Mouse (Mus musculus): ENCODE data around the gene Mrpl37. TPM values are rescaled to one million over a fixed set of nuclear protein-coding genes. Genes with fewer than 3 reads are reported as not detected.

Gene Mrpl37
- polyA plus RNA-seq, 1 experiment: 99.5 TPM

DNA sequence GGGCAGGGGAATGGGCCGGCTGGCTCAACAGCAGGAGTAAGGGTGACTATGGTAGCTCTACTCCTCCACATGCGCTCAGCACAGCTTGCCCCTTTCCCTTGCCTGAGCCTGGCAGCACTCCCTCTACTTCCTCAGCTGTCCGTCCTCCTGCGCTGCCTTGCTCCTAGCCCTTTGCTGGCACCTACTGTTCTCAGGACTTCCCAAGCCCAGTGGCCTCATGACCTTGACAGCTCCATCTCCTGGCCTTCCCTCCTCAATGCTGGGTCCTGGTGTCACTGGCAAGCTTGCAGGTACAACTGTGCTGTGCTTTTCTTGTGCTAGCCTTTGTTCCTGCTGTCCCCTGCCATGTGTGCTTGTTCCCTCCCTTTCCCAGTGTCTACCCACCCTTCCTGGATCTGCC, 16.5 kb upstream of the Mrpl37 start:
- no peak overlapping the region for H3K27ac ChIP-seq (ENCODE audit: insufficient read depth, low read length)
- no peaks in the 10 kb centered on the region for H3K27me3 ChIP-seq (ENCODE audit: control insufficient read depth, insufficient read depth, low read length)
- TF ChIP-seq POLR2A (IDR thresholded peaks at IDR 0.05; ENCODE audit: borderline replicate concordance, insufficient read depth, low read length) (no peak), CTCF (IDR thresholded peaks at IDR 0.05; ENCODE audit: borderline replicate concordance, insufficient read depth, low read depth, low read length) (no peak)
- DNase-seq: no peak
- H3K4me3 ChIP-seq (replicated peaks; ENCODE audit: insufficient read depth, low read depth, low read length): no peak overlapping the region
- 63% methylated on average over 4 of the region's 4 CpGs for WGBS
- H3K4me1 ChIP-seq (ENCODE audit: control insufficient read depth, insufficient read depth, low read length): no peaks in the 10 kb centered on the region

DNA sequence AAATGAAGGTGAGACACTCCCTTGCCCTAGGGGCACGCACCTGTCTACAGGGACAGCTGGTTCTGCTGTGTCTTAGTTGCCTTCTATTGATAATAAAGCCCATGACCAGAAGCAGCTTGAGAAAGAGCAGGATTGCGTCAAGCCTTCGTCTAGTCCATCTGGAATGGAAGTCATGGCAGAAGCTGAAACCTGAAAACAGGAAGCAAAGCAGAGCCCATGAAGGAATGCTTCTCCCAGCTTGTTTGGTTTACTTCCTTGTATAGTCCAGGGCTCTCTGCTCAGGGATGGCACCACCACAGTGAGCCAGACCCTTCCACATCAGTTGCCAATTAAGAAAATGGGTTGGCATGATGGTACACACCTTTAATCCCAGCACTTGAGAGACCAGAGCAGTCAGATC, 15.5 kb upstream of the Mrpl37 start:
- no peak for DNase-seq
- Histone ChIP-seq H3K4me1 (ENCODE audit: control insufficient read depth, insufficient read depth, low read length) (no peaks in the 10 kb centered on the region), H3K27ac (ENCODE audit: insufficient read depth, low read length) (no peak overlapping the region), H3K27me3 (ENCODE audit: control insufficient read depth, insufficient read depth, low read length) (no peaks in the 10 kb centered on the region), H3K4me3 (replicated peaks; ENCODE audit: insufficient read depth, low read depth, low read length) (no peak overlapping the region)
- WGBS: 88% methylated on average over 3 of the region's 3 CpGs
- TF ChIP-seq POLR2A (IDR thresholded peaks at IDR 0.05; ENCODE audit: borderline replicate concordance, insufficient read depth, low read length) (no peak), CTCF (IDR thresholded peaks at IDR 0.05; ENCODE audit: borderline replicate concordance, insufficient read depth, low read depth, low read length) (no peak)

DNA sequence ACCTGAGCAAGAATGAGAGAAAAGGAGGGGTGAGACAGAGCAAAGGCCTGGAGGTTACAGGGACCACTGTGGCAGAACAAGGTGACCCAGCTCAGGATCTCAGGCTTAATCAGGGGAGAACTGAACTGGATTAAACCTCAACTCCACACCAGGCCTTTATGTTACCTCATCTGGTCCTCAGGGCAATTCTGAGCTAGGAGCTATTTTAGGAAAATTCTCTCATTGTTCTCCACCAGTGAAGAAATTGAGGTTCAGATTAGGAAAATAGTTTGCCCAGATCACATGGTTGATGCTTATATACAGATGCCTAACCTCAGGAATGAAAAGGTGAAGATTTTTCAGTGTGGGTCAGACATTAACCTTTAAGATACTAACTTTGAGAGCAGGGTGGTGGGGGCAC, 13.0 kb upstream of the Mrpl37 start:
- Histone ChIP-seq H3K4me3 (replicated peaks; ENCODE audit: insufficient read depth, low read depth, low read length) (no peak overlapping the region), H3K27ac (ENCODE audit: insufficient read depth, low read length) (no peak overlapping the region), H3K4me1 (ENCODE audit: control insufficient read depth, insufficient read depth, low read length) (no peaks in the 10 kb centered on the region), H3K27me3 (ENCODE audit: control insufficient read depth, insufficient read depth, low read length) (no peaks in the 10 kb centered on the region)
- no peak for TF ChIP-seq CTCF (IDR thresholded peaks at IDR 0.05; ENCODE audit: borderline replicate concordance, insufficient read depth, low read depth, low read length)
- TF ChIP-seq POLR2A (IDR thresholded peaks at IDR 0.05; ENCODE audit: borderline replicate concordance, insufficient read depth, low read length): no peak
- DNase-seq: no peak

DNA sequence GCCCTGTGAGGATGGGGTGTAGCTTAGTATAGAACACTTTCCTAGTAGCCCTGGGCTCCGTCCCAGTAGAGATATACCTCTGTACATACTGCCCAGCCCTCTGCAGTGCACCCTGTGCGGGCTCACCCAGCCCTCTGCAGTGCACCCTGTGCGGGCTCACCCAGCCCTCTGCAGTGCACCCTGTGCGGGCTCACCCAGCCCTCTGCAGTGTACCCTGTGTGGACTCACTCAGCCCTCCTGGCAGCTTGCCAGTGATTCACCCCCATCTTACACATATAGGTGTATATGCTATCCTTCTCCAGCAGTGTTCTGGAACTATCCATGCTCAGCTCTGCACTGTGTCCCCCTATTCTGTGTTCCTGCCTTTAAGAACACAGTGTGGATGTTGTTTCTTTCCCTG, 12.2 kb upstream of the Mrpl37 start:
- no peak for DNase-seq
- TF ChIP-seq POLR2A (IDR thresholded peaks at IDR 0.05; ENCODE audit: borderline replicate concordance, insufficient read depth, low read length) (no peak), CTCF (IDR thresholded peaks at IDR 0.05; ENCODE audit: borderline replicate concordance, insufficient read depth, low read depth, low read length) (no peak)
- 87% methylated on average over 4 of the region's 4 CpGs for WGBS
- Histone ChIP-seq H3K4me1 (ENCODE audit: control insufficient read depth, insufficient read depth, low read length) (no peaks in the 10 kb centered on the region), H3K4me3 (replicated peaks; ENCODE audit: insufficient read depth, low read depth, low read length) (no peak overlapping the region), H3K27me3 (ENCODE audit: control insufficient read depth, insufficient read depth, low read length) (no peaks in the 10 kb centered on the region), H3K27ac (ENCODE audit: insufficient read depth, low read length) (no peak overlapping the region)

DNA sequence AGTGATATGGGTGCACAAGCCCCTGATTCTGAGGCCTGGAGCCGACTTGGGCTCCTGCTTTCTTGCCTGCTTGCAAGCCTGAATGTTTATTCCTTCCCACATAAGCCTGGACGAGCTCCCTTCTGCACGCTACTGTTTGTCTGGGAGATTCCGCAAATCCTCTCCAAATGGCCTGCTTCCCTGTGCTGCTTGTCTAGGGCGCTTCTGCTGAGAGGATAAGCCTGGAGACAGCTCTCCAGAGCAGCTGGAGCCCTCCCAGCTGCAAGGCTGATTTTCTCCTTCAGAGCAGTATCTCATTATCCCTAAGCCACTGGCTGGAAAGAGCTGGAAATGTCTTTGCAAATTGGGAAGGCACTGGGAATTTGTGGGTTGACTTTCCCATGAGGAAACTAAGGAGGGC, 8.8 kb upstream of the Mrpl37 start:
- DNase-seq: no peak
- TF ChIP-seq CTCF (IDR thresholded peaks at IDR 0.05; ENCODE audit: borderline replicate concordance, insufficient read depth, low read depth, low read length): no peak
- no peak for TF ChIP-seq POLR2A (IDR thresholded peaks at IDR 0.05; ENCODE audit: borderline replicate concordance, insufficient read depth, low read length)
- Histone ChIP-seq H3K27me3 (ENCODE audit: control insufficient read depth, insufficient read depth, low read length) (no peaks in the 10 kb centered on the region), H3K4me1 (ENCODE audit: control insufficient read depth, insufficient read depth, low read length) (no peaks in the 10 kb centered on the region), H3K27ac (ENCODE audit: insufficient read depth, low read length) (no peak overlapping the region), H3K4me3 (replicated peaks; ENCODE audit: insufficient read depth, low read depth, low read length) (no peak overlapping the region)
- 69% methylated on average over 5 of the region's 5 CpGs for WGBS

DNA sequence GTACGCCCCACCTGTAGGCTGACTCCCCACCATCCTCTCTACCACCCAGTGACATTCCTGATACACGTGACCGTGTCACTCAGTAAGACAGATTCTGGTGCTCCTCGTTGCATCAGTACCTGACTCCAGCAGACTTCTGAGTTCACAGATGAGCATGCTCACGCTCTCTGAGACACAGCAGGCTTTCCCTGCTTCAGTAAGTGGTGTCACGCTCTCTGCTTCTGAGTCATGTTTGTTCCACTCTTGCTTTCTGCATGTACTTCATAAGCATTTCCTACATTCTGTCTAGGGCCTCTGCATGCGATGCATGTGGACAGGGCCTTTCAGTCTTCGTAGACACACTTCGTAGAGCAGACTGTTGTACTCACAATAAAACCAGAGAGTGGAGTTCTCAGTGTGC, 5.7 kb upstream of the Mrpl37 start:
- Histone ChIP-seq H3K4me3 (replicated peaks; ENCODE audit: insufficient read depth, low read depth, low read length) (no peak overlapping the region), H3K4me1 (ENCODE audit: control insufficient read depth, insufficient read depth, low read length) (no peaks in the 10 kb centered on the region), H3K27ac (ENCODE audit: insufficient read depth, low read length) (no peak overlapping the region), H3K27me3 (ENCODE audit: control insufficient read depth, insufficient read depth, low read length) (no peaks in the 10 kb centered on the region)
- TF ChIP-seq POLR2A (IDR thresholded peaks at IDR 0.05; ENCODE audit: borderline replicate concordance, insufficient read depth, low read length) (no peak), CTCF (IDR thresholded peaks at IDR 0.05; ENCODE audit: borderline replicate concordance, insufficient read depth, low read depth, low read length) (no peak)
- 71% methylated on average over 9 of the region's 9 CpGs for WGBS
- DNase-seq: no peak

DNA sequence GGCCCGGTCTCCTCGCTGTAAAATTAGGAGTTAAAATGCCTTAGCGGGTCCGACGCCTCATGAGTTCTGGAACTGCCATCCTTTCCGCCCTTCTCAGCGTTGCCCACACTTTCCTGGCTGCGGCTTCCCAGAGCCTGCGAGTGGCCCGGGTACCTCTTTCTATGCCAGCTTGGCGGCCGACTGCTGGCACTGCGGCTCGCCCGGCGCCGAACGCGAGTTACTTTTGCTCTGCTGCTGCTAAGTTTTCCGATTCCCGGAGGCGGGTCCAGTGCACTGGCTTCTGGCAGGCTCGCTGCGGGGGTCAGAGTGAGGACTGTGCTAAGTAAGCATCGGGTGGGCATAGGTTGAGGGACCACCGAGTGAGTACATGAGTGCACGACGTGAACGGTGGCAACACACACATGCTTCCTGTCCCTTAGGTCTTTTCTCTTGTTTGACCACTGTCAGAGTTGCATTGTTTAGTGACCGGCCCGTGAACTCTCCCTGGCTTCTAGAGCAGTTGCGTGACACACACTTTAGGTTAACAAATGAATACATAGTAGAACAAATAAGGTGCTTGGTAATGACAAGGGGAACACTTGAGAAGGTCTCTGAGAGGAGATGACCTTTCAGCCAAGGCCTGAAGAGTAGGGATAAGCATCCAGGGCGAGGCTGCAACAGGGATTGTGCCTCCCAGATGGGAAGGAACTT, 628 bp upstream of the Mrpl37 start:
- no peaks in the 10 kb centered on the region for H3K27me3 ChIP-seq (ENCODE audit: control insufficient read depth, insufficient read depth, low read length)
- H3K4me3 ChIP-seq (replicated peaks; ENCODE audit: insufficient read depth, low read depth, low read length): peak overlapping the region; percentile 80
- TF ChIP-seq CTCF (IDR thresholded peaks at IDR 0.05; ENCODE audit: borderline replicate concordance, insufficient read depth, low read depth, low read length) (no peak), POLR2A (IDR thresholded peaks at IDR 0.05; ENCODE audit: borderline replicate concordance, insufficient read depth, low read length) (no peak)
- no peak overlapping the region for H3K27ac ChIP-seq (ENCODE audit: insufficient read depth, low read length)
- H3K4me1 ChIP-seq (ENCODE audit: control insufficient read depth, insufficient read depth, low read length): peaks cover 6% of the 10 kb centered on the region; the same call in 1 of the 2 replicates
- no peak for DNase-seq
- 4% methylated on average over 33 of the region's 33 CpGs for WGBS

DNA sequence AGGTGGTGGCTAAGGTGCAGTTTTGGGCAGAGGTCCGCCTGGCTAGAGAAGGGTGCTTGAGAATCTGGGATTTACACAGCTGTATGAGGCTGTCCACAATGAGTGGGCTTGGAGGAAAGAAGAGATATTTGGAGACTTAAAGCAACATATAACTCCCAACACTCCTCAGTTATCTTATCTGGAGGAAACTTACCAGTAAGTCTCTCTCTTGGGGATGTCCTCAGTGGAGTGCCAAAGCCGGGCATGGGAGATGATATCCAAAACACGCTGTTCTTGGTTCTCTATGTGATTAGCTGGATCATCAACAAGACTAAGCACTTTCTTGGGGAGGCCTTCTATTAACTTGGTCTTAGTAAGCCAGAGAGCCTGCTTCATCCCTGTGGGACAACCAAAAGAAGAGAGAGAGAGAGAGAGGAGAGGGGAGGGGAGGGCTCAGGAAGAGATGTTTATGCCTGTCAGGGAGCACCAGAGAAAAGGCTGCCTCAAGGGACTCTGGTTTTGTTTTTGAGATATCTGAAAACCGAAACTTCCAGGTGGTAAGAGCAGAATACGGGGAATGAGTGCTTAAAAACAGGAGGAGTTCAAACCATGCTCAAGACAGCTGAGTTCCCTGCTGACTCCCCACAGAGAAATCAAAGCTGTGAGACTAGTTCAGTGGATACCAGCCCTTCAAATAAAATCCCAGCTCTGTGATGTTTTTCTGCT, 2.1 kb downstream of the Mrpl37 start:
- no peaks in the 10 kb centered on the region for H3K27me3 ChIP-seq (ENCODE audit: control insufficient read depth, insufficient read depth, low read length)

More for the DNA sequence above, 2.1 kb downstream of the Mrpl37 start:
- WGBS: 90% methylated on average over 5 of the region's 5 CpGs
- Histone ChIP-seq H3K4me1 (ENCODE audit: control insufficient read depth, insufficient read depth, low read length) (peaks cover 6% of the 10 kb centered on the region; the same call in 1 of the 2 replicates), H3K27ac (ENCODE audit: insufficient read depth, low read length) (no peak overlapping the region), H3K4me3 (replicated peaks; ENCODE audit: insufficient read depth, low read depth, low read length) (no peak overlapping the region)
- TF ChIP-seq POLR2A (IDR thresholded peaks at IDR 0.05; ENCODE audit: borderline replicate concordance, insufficient read depth, low read length) (no peak), CTCF (IDR thresholded peaks at IDR 0.05; ENCODE audit: borderline replicate concordance, insufficient read depth, low read depth, low read length) (no peak)
- DNase-seq: no peak

Measured in cerebellum, adult 2 months (tissue).